Mouse (Mus musculus): ENCODE measurements around the gene Plcl2.
"Not testable (repeated sequence)": the region's sequence is repeated elsewhere in the genome, so short reads cannot be mapped to it uniquely, and the experiment has no call there.

The Plcl2 gene

GRCm38 (mm10) chr17:50671416-50671815, 162.2 kb downstream of the Plcl2 start:
- no peak for DNase-seq (ENCODE audit: low spot score in 2 of 2)

DNA sequence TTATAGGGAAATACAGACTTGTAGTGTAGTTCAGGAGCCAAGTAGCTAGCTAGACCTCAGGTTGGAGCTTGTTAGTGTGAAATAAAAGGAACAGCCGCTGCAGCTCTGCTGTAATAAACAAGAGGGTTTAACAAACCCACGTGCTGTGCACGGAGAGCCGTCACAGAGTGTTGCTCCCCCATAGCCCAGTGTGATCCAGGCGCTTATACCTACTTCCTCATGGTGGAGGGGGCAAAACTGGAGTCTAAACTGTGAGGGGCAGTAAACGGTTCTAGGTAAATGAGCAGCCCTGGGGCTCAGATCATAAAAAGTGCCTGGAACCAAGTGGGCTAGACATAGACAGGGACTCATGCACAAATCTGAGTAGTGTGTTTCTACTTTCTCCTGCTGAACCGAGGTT, 165.4 kb downstream of the Plcl2 start:
- no peak for DNase-seq (ENCODE audit: low spot score in 2 of 2)

DNA sequence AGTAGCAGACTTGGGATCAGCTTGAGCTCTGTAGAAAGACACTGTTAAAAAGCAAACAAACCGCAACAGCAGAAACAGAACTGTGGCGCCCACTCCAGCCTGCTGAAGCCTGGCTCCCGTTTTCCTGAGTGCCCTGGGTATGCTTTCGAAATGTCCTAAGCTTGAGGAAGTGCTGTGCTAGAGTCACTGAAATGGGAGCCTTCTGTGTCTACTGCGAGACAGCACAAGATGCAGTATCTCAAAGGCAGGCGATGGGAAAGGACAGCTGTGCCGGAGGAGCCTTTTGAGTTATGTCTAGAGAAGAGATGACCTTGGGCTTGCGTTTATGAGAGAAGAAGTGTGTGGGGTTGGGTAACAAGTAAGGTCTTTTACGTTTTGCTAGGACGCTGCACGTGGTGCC, 166.0 kb downstream of the Plcl2 start:
- DNase-seq (ENCODE audit: low spot score in 2 of 2) = no peak

GRCm38 (mm10) chr17:50677334-50677733, 168.1 kb downstream of the Plcl2 start:
- no peak for DNase-seq (ENCODE audit: low spot score in 2 of 2)

GRCm38 (mm10) chr17:50677978-50678712, 168.9 kb downstream of the Plcl2 start:
- DNase-seq (ENCODE audit: low spot score in 2 of 2) = peak in 1 of 2 experiments; percentile 50

GRCm38 (mm10) chr17:50678748-50679147, 169.5 kb downstream of the Plcl2 start:
- DNase-seq (ENCODE audit: low spot score in 2 of 2) = no peak

GRCm38 (mm10) chr17:50679613-50680534, 170.7 kb downstream of the Plcl2 start:
- DNase-seq (ENCODE audit: low spot score in 2 of 2) = no peak

GRCm38 (mm10) chr17:50682696-50683095, 173.5 kb downstream of the Plcl2 start:
- peak in 1 of 2 experiments; percentile 40 for DNase-seq (ENCODE audit: low spot score in 2 of 2)

GRCm38 (mm10) chr17:50684960-50685645, 175.9 kb downstream of the Plcl2 start:
- DNase-seq (ENCODE audit: low spot score in 2 of 2) = no peak

- no peak for DNase-seq (ENCODE audit: low spot score in 2 of 2)
Measured at GRCm38 (mm10) chr17:50687670-50688069, 178.5 kb downstream of the Plcl2 start.

- DNase-seq (ENCODE audit: low spot score in 2 of 2) = no peak
Measured at GRCm38 (mm10) chr17:50688135-50688534, 178.9 kb downstream of the Plcl2 start.

DNA sequence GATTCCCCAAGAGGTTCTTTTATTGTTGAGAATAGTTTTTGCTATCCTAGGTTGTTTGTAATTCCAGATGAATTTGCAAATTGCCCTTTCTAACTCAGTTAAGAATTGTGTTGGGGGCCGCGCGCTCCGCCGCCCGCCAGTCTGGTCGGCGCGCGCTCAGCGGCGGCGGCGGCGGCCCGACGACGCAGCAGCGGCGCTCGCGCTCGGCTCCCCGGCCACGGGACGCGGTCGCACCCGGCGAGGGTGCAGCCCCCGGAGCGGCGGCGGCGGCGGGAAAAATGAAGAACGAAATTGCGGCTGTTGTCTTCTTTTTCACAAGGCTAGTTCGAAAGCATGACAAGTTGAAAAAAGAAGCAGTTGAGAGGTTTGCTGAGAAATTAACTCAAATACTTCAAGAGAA, 189.2 kb downstream of the Plcl2 start:
- DNase-seq (ENCODE audit: low spot score in 2 of 2) = not testable (repeated sequence)

GRCm38 (mm10) chr17:50710497-50711222, 201.5 kb downstream of the Plcl2 start:
- DNase-seq (ENCODE audit: low spot score in 2 of 2) = no peak

DNA sequence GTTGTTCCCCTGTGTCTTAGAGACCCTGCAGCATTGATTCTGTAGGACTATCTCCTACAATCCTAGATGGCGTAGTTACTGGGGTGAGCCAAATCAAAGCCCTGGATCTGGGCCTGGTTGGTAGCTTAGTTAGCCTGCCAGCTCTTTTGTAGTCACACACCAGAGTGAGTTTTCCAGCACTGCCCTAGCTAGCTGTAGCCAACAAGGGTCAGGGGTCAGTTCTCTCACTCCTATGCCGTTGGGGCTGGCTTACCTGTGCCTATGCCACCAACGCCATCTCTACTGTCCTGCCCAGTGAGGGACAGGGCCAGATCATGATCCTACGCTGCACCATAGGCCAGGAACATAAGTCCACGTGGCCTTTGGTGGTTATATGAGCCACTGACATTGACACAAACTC, 208.4 kb downstream of the Plcl2 start:
- no peak for DNase-seq (ENCODE audit: low spot score in 2 of 2)

GRCm38 (mm10) chr17:50724376-50724775, 215.2 kb downstream of the Plcl2 start:
- no peak for DNase-seq (ENCODE audit: low spot score in 2 of 2)

DNA sequence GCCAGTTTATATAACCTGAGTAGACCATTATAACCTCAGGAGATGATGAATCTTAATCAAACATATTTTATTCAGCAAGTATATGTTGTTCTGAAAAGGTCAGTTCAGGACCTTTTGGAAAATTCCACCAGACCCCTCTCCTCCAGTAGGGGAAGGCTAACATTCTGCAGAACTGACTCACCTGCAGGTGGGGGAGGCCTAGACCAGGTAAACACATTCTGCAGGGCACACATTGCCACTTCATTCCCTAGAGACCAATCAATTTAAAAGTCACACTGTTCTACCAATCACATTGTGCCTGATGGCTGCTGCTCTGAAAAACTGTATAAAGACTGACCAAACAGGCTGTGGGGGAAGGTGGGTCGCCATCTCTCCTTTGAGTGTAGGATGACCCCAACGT, 217.1 kb downstream of the Plcl2 start:
- no peak for DNase-seq (ENCODE audit: low spot score in 2 of 2)

DNA sequence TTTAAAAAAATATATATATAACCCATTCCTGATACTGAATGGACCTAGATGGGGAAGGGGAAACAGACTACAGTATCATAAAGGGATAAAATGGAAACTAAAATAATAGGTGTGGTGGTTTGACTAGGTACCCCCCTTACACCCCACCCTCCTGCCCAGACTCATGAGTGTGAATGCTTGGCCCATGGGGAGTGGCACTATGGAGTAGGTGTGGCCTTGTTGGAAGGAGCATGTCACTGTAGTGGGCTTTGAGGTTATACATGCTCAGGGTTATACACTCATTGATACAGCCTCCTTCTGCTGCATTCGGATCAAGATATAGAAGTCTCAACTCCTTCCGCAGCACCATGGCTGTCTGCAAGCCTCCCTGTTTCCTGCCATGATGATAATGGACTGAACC, 219.8 kb downstream of the Plcl2 start:
- DNase-seq (ENCODE audit: low spot score in 2 of 2) = no peak

GRCm38 (mm10) chr17:50729577-50729976, 220.4 kb downstream of the Plcl2 start:
- DNase-seq (ENCODE audit: low spot score in 2 of 2) = no peak

DNA sequence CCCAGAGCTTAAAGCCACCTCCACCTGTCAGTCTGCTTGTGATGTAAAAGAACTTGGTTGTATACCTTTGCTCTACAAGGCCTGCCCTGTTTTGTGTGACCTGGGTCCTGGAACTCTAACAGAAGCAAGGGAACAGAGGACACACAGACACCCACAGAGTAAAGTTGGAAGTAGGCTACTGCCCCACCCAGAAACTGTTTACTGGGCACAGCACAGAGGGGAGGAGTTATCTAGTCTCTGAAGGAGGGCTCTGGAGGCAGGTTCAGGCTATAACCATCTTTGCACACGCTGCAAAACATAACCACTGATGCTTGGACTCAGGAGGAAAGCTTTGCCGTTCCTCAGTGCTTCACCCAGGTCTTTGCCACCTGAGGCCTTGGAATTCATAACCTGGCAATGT, 221.7 kb downstream of the Plcl2 start:
- DNase-seq (ENCODE audit: low spot score in 2 of 2) = no peak

DNA sequence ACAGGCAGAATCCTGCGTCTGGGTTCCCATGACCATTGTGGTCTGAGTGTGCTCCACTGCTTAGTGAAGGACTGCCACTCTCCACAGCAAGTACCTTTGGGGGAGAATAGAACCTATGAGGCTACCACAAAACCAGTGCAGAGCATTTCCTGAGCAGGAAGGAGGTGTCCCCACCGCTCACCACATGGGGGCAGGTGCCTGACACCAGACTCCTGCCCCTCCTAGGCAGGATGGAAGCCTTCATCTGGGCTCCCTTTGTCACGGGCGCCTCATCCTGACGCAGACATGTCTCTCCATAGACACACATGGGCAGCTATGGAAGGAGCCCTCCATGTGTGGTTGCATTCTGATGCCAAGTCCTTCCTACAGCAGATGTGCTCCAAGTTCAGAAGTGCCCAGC, 222.7 kb downstream of the Plcl2 start:
- no peak for DNase-seq (ENCODE audit: low spot score in 2 of 2)

GRCm38 (mm10) chr17:50733390-50733789, 224.2 kb downstream of the Plcl2 start:
- no peak for DNase-seq (ENCODE audit: low spot score in 2 of 2)

DNA sequence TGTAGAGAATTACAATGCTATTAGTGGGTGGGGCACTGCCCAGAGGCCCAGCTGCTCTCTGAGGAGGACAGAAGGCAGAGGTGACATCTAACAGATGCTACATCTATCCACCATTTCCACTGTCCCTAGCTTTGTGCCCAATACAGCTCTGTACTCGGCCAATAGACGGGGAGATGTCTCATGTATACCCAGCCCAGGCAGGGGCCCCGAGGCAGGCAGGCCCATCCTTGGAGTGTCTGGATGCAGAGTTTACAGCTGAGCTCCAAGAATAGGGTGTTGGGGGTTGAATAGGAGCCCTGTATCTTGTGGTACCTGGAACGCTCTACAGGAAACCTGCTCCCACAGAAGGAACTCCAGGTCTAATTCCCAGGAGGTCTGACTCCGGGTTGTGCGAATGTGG, 225.6 kb downstream of the Plcl2 start:
- no peak for DNase-seq (ENCODE audit: low spot score in 2 of 2)
